Mouse (Mus musculus) adrenal gland, postnatal 14 days (tissue): Measurements from ENCODE around the gene Lrrc8b. TPM values are rescaled to one million over a fixed set of nuclear protein-coding genes. Genes with fewer than 3 reads are reported as not detected.

Experiments used
- DNase-seq: peaks from one replicate; pipeline ENCODE4 v3.0.0; 2021; ENCODE audit warnings: mixed read lengths
- total RNA-seq: library from RNA; stranded (reverse); gene quantifications from 2 replicates; pipeline ENCODE4 v1.2.3, GENCODE M21; 2021

The Lrrc8b gene
- total RNA-seq, 1 experiment from 2014 or later, result 86.3 TPM

GRCm38 (mm10) chr5:105418851-105419250, 3.3 kb downstream of the Lrrc8b start:
- no peak for DNase-seq

- DNase-seq, result no peak
These were observed 10.0 kb downstream of the Lrrc8b start for GRCm38 (mm10) chr5:105425587-105425986.

- no peak for DNase-seq
These were observed 11.8 kb downstream of the Lrrc8b start for GRCm38 (mm10) chr5:105427326-105427725.

DNA sequence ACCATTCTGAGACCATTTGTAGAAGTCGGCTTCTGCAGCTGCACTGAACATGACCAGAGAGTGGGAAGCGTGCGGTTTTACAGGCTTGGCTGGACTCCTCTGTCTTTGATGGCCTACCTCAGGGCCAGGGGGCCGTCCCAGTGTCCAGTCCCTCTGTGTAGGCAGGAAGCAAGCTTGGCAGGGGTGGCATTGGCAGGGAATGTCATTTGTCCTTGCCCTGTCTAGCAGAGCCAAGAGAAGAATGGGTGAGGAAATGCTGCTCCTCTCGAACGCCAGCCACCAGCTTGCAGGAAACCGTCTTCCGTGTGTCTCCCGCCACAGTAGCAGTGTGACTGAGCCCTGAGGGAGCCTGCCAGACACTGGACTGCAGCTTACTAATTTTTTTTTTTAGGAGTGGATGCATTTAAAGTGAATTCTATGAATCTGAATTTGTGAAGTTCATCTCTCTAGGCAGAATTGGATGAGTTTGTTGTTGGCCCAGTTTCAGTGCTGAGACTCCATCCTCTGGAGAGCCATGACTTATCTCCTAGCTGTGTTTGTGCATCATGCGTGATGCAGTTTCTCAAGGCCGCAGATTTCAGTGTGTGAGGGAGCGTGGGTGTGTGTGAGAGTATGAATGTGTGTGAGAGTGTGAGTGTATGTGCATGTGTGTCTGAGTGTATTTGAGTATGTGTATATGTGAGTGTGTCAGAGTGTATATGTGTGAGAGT, 12.8 kb downstream of the Lrrc8b start:
- DNase-seq, result peak; percentile 94

DNA sequence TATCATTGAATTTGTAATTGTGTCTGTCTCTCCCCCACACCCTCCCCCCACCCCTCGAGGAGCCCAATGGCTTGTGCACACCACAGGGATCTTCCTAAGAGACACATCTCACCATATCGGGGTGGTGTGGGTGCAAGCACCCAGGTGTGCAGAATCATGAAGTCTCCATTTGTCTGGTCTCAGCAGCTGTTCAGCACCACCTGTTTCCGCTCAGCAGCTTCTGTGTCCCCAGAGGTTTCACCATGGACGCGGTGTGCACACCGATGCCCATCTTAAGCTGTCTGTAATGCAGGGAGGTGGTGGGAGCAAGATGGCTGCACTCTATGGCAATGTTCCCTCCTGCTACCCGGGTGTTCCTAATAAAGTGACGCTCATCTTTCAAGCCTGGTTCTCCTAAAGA, 14.6 kb downstream of the Lrrc8b start:
- no peak for DNase-seq

- DNase-seq, result no peak
These were observed 24.0 kb downstream of the Lrrc8b start for GRCm38 (mm10) chr5:105439608-105440007.

- no peak for DNase-seq
These were observed 25.5 kb downstream of the Lrrc8b start for GRCm38 (mm10) chr5:105440992-105441535.

DNA sequence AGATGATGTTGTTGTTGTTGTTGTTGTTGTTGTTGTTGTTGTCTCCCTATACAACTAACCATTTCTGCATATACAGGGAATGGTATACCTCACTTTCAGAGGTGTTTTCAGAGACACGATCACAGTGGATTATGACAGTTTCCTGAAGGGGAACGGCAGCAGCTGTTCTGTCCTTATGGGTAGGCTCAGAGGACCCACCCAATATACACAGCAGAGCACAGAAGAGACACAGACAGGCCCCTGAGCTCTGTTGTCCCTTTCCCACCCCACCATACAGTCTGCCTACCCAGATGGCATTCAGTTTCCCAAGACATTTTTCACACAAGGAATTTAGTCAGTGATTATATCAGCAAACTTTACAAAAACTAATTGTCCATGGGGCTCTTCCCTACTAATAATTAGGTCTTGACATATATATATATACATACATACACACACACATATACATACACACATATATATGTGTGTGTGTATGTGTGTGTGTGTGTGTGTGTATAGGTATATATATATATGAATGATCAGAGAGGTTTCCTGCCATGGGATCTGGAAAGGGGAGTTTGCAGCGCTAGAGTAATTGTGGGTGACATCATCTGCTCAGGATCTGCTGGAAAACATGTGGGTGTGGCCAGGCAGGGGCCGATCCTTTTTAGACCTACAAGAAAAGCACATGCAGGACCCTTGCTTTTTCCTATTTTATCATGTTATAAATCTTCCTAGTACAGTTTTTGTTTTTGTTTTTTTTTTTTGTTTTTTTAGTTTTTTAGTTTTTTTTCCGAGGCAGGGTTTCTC, 26.8 kb downstream of the Lrrc8b start:
- no peak for DNase-seq

DNA sequence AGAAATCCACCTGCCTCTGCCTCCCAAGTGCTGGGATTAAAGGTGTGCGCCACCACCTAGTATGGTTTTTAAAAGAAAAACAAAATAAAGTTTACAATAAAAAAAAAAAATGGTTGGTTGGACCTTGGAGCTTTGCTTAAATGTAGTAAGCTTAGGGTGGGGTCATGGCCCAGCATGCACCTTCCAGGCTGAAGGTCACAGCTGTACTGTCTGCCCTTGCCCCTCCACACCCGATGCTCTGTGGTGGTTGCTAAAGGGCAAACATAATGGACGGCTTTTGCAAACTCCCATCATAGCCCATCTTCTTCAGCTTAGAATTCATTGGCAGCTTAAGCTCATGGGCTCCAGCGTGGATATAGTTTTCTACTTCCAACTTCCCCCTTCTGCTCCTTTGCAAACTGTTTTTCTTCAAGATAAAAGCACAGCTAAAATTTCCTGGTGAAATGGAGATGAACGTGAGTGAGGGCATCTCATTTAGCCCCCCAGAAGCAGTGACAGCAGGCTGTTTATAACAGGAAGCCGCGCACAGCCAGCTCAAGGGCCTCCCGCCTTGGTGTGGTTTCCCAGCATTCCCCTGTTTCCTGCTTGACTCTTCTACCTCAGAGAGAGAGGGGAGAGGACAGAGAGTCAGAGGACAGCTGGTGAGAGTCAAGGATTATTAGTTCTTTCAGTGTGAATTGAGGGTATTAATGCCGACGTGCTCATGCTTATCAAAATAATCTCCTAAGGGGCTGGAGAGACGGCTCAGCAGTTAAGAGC, 27.7 kb downstream of the Lrrc8b start:
- peak; percentile 35 for DNase-seq

DNA sequence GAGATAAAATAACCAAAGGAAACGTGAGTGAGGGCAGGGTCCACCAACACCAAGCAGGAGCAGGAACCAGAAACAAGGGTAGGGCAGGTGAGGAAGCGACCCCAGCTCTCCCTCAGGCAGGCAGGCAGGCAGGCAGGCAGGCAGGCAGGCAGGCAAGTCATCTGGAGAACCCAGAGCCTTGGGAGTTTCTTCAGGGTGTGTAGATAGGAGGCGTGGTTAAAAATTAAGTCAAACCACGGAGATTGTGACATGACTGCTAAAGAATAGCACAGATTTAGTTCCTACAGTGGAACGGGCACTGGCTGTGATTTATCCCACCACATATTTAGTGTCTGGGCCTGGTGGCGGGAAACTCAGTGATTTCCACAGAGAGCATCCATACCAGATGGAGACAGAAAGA, 30.1 kb downstream of the Lrrc8b start:
- DNase-seq, result no peak

GRCm38 (mm10) chr5:105454105-105454504, 38.5 kb downstream of the Lrrc8b start:
- DNase-seq, result no peak

GRCm38 (mm10) chr5:105459077-105459476, 43.5 kb downstream of the Lrrc8b start:
- no peak for DNase-seq

DNA sequence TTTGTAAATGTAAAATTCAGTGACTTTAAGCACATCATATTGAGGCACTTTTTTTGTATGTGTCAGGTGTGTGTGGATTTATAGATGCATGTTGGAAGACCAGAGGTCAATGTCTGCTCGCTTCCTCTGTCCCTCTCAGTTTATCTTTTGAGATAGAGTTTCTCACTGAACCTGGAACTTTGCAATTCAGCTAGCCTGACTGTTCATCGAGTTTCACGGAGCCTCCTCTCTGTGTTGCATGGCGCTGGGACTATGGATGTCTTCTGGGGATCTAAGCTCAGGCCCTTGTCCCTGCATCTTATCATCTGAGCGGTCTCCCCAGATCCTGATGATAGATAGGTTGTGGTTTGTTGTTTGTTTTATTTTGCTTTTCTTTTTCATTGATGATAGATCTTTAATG, 45.0 kb downstream of the Lrrc8b start:
- no peak for DNase-seq

DNA sequence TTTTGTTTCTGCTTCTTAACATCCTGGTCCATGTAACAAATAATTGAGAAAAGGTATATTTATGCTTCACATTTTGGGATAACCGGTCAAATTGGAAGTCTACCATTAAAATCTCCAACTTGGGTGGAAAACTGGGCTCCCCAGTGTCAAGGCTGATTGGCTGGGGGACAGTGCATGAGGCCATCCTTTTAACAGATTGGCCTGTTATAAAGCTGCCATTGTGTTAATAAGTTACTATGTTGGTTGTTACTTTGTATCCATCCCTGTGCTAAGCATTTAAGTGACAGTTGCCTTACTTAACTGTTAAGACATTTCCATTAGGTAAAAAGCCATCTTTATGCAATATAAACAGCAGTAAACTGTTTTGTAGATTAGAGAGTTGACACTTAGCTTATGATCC, 45.5 kb downstream of the Lrrc8b start:
- no peak for DNase-seq

- DNase-seq, result no peak
These were observed 49.1 kb downstream of the Lrrc8b start for GRCm38 (mm10) chr5:105464671-105465070.

GRCm38 (mm10) chr5:105465550-105465949, 50.0 kb downstream of the Lrrc8b start:
- DNase-seq, result no peak

- DNase-seq, result no peak
These were observed 50.9 kb downstream of the Lrrc8b start for GRCm38 (mm10) chr5:105466471-105466902.

DNA sequence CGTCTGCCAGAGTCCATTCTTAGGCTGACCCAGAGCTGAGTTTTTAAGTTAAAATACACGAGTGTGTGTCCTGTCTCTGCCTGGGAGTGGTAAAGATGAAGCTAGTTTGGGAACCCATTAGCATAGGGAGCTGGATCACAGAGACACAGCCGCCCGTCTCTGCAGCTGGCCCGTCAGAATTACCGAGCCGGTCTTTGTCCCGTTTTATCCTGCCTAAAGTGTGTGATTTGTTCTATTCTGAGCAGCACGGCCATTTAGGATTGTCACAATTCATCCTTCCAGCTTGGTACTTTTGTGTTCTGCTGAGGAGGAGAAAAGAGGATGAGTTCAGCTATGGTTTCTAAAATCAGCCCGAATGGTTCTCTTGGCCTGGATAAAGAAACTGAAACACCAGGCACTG, 51.7 kb downstream of the Lrrc8b start:
- DNase-seq, result no peak

GRCm38 (mm10) chr5:105472983-105473705, 57.6 kb downstream of the Lrrc8b start:
- no peak for DNase-seq

DNA sequence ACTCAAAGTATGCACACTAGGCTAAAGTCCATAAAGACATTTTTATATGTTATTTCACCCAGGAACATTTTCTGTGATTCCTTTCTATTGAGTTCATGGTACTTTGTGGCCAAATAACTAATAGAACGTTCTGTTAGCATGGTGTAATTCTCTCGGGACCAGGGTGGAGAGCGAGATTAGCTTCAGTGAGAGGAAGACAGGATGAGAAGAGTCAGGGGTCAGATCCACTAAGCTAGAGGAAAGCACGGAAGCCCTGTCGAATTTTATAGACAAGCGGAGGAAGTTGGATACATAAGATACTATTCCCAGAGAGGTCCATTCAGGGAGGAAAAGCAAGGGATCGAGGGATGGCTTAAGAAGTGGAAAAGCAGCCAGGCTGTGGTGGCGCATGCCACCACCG, 62.0 kb downstream of the Lrrc8b start:
- DNase-seq, result no peak

DNA sequence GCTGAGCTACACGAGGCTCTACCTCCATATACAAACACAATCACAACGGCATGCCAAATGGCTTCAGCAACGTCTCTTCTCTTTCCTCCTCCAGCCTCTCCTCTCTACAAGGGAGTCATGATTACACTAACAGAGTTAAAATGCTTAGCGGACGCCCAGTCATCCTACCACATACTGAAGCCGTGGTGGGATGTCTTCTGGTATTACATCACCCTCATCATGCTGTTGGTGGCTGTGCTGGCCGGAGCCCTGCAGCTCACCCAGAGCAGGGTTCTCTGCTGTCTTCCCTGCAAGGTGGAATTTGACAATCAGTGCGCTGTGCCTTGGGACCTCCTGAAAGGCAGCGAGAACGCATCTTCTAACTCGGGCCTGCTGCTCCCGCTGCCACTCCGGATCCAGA, 64.1 kb downstream of the Lrrc8b start:
- DNase-seq, result no peak

DNA sequence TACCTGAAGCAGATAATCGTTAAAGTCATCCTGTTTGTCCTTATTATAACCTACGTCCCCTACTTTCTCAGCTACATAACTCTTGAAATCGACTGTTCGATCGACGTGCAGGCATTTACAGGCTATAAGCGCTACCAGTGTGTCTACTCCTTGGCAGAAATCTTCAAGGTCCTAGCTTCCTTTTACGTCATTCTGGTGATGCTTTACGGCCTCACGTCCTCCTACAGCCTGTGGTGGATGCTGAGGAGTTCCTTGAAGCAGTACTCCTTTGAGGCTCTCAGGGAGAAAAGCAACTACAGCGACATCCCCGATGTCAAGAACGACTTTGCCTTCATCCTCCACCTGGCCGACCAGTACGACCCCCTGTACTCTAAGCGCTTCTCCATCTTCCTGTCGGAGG, 65.0 kb downstream of the Lrrc8b start:
- no peak for DNase-seq
